Mouse (Mus musculus): ENCODE measurements around the gene Tm6sf2.
"Not testable (repeated sequence)": the region's sequence is repeated elsewhere in the genome, so short reads cannot be mapped to it uniquely, and the experiment has no call there.

The Tm6sf2 gene

DNA sequence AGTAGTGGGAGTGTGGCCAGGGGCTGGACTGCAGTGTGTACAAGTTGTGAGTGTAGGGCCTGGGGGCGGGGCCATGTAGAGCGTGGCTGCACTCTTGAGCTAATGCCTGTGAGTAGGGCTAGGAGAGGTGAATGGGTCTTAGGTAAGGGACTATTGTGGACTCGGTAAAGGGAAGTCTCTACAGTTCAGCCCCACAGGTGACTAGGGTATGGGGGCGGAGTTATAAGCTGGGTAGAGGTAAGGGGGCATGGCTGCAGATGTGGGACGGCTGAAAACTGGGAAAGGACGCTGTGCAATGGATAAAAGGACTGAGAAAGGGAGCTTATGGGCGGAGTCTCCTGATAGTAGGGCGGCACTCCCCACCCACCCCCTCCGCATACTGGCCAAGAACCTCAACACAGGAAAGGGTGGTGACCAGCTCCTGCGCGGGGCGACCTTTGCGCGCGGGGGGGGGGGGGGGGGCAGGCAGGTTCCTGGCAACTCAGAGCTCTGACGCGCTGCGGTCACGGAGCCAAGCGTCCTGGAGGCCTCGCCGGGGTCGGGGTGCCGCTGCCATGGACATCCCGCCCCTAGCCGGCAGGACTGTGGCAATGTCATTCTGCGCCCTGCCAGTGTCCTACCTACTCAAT is at the start of gene Tm6sf2:
Gene Tm6sf2 (plus strand): TSS at position 484 of the 629 bp plus-strand sequence.
- no peak for DNase-seq (ENCODE audit: low read depth, low spot score)

- no peak for DNase-seq (ENCODE audit: low read depth, low spot score)
Measured at GRCm38 (mm10) chr8:70023596-70023995, 49.1 kb upstream of the Tm6sf2 start.

DNA sequence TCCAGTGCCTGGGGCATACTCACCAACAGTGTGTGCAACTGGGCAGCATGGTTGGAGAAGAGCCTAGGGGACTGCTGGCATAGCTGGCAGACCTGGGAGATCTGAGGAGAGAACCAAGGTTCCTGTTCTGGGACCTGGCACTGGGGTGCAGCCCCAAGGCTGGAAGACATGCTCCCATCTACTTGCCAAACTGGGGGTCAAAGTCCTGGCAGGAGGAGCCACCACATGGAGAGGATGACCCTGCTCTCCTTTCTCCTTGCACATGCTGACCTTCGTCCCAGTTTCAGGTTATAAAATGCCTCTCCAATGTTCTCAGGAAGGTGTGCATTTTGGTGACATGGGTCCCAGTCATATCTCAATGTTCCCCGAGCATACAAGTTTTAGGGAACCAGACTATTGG is 46.6 kb upstream of the Tm6sf2 start:
- DNase-seq (ENCODE audit: low read depth, low spot score) = no peak

DNA sequence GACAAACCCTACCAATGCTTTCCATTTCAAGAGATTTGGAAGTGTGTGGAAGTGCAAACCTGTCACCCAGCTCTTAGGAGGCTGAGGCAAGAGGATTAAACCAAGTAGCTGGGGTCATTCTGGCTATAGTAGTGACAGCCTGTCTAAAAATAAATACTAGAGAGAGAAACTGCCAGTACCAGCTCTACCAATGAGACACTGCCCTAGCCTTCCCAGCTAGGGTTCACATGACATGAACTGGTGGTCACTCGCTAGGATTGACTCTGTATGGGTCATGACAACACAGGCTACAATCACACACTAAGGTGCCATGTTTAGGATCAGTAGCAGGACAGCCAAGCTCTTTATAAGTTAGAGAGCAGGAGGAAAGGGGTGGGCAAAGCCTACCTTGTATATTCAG is 42.5 kb upstream of the Tm6sf2 start:
- no peak for DNase-seq (ENCODE audit: low read depth, low spot score)

GRCm38 (mm10) chr8:70037994-70038393 is 34.7 kb upstream of the Tm6sf2 start:
- DNase-seq (ENCODE audit: low read depth, low spot score) = no peak

DNA sequence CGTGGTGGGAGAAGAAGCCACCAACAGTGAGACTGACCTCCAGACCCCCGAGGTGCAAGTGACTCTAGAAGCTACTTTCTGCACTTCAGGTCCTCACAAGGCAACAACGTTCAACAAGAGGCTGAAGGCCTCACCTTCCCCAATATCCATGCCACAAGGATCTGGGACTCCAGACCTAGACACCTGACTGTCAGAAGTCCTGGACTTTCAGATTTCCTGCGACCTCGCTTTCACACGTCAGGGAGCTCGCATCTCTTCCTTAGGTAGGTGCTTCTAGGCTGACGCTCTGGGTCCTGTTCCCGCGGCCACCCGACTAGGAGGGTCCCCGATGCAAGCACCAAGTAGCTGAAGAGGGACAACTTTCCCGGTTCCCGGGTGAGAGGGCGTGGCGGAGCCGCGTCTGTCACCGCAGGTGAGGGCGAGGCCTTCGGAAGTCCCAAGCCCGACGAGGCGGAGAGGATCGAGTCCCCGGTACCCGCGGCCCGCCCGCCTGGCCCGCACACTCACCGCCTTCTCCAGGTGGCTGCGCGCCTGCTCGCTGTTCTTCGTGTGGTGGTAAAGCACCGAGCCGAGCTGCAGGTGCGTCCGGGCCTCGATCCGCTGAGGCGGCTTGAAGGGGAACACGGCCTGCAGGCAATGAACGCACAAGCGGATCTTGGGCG is 30.7 kb upstream of the Tm6sf2 start:
- no peak for DNase-seq (ENCODE audit: low read depth, low spot score)

DNA sequence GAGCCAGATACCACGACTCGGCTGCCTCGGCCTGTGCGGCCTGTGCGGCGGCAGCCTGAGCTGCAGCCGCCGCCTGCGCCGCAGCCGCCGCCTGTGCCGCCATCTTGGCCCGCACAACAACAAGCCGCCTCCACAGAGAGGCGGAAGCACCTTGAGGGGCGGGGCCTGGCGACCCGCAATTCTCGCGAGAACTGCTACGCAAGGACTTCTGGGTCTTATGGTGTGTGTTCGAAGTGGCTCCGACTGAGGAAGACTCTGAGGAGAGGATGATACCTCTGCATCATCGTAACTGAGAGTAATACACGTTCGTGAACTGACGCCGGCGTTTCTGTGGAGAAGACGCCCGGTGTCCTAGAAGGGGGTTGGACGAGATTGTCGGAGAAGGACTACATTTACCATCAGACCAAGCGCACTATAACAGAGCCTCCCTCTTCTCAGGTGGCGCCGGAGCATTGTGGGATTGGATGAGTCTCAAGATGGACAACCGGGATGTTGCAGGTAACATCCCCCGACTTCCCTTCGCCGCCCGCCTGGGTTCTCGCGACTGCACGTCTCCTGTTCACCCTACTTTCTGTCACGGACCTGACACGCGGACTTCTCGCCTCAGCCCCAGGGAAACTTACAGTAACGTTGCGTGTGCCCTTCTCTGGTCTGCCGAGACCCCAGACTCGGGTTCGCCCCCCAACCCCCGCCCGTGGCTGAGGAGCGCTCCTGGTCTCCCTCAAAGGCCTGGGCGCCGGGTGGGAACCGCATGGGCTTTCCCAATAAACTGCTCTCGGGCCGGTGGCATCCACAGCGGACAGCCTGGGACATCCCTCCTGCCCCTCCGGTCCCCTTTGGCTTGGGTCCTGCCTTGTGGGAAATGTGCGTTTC is 29.9 kb upstream of the Tm6sf2 start, which contains the start of the genes Mau2 and Sugp1:
Gene Mau2 (minus strand): TSS at position 152 of the 873 bp plus-strand sequence.
Gene Sugp1 (plus strand): TSS at position 231 of the 873 bp plus-strand sequence.
- DNase-seq (ENCODE audit: low read depth, low spot score) = peak; percentile 98

GRCm38 (mm10) chr8:70043996-70044395 is 28.7 kb upstream of the Tm6sf2 start:
- DNase-seq (ENCODE audit: low read depth, low spot score) = no peak

DNA sequence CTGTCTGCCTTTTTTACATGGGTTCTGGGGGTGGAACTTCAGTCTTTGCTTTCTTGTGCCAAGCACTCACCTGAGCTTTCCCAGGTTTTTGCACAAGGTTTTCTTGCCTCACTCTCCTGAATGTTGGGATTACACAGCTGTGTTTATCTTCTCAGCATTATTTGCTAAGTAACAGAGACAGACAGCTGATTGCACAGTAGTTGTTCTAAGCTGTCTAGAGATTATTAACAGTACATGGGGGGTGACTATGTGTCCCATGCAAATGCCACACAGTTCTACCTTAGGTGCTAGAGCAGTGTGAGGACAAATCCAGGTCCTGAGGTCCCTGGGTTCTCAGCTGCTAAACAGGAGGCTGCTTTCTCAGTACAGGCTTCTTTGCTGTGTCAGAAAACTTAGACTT is 23.1 kb upstream of the Tm6sf2 start:
- no peak for DNase-seq (ENCODE audit: low read depth, low spot score)

DNA sequence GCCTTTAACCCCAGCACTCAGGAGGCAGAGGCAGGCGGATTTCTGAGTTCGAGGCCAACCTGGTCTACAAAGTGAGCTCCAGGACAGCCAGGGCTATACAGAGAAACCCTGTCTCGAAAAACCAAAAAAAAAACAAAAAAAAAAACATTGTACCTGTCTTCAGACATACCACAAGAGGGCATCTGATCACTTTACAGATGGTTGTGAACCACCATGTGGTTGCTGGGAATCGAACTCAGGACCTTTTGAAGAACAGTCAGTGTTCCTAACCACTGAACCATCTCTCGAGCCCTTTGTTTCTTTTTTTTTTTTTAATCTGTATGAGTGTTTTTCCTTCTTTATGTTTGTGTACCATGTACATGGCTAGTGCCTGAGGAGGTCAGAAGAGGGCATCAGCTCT is 22.3 kb upstream of the Tm6sf2 start:
- DNase-seq (ENCODE audit: low read depth, low spot score) = not testable (repeated sequence)

- no peak for DNase-seq (ENCODE audit: low read depth, low spot score)
Measured at GRCm38 (mm10) chr8:70057721-70058120, 15.0 kb upstream of the Tm6sf2 start.

- no peak for DNase-seq (ENCODE audit: low read depth, low spot score)
Measured at GRCm38 (mm10) chr8:70071836-70072440, 786 bp upstream of the Tm6sf2 start.

GRCm38 (mm10) chr8:70073120-70073519 is 396 bp downstream of the Tm6sf2 start:
- no peak for DNase-seq (ENCODE audit: low read depth, low spot score)

DNA sequence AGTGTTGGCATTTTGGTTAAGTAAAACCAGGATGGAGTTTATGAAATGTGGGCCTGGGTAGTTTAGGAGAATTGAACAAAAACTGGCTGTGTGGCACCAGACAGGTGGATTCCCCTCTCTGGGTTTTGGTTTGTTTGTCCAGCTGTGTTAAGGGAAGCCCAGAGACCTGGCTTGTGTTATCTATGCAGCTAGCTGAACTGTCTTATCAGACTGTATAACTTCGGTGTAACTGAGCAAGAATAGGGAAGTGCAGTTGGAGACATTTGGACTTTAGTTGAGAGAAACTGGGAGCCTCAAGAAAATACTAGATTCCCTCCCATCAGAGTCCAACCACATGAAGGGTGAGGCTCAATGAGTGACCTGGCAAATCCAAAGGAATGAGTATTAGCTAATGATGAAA is 958 bp downstream of the Tm6sf2 start:
- no peak for DNase-seq (ENCODE audit: low read depth, low spot score)

- DNase-seq (ENCODE audit: low read depth, low spot score) = no peak
Measured at GRCm38 (mm10) chr8:70081976-70082375, 9.3 kb downstream of the Tm6sf2 start.

- peak; percentile 74 for DNase-seq (ENCODE audit: low read depth, low spot score)
Measured at GRCm38 (mm10) chr8:70083285-70083684, 10.6 kb downstream of the Tm6sf2 start, which contains the start of gene Hapln4. TSS of gene Hapln4 (plus strand) at chr8:70083457.

DNA sequence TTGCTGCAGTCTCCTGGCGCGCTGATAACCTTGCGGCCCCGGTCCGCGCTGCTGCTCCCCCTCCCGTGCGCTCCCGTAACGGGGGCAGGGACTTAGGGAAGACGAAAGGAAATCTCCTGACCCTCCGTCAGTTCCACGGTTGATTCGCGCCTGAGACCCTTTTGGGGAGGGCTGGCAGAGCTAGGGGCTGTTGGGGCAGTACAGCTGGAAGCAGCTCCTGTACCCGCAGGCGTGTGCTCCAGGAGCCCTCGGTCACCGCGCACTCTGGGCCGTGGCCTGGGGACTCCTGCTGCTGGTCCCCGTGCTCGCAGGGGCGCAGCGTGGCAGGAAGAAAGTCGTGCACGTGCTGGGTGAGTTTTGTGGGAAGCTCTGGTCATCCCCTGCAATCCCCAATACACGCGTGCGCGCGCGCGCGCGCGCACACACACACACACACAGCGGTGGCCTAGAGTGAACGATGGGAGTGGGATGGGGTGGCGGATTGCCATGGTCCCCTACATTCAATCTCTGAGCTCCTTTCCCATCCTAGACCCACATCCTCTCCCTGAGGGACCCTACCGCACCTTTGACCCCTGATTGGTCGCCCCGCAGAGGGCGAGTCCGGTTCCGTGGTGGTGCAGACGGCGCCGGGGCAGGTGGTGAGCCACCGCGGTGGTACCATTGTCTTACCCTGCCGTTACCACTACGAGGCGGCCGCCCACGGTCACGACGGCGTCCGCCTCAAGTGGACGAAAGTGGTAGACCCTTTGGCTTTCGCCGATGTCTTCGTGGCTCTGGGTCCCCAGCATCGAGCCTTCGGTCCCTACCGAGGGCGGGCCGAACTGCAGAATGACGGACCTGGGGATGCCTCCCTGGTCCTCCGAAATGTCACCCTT is 11.7 kb downstream of the Tm6sf2 start:
- DNase-seq (ENCODE audit: low read depth, low spot score) = peak; percentile 47

GRCm38 (mm10) chr8:70086151-70086550 is 13.4 kb downstream of the Tm6sf2 start:
- DNase-seq (ENCODE audit: low read depth, low spot score) = no peak

DNA sequence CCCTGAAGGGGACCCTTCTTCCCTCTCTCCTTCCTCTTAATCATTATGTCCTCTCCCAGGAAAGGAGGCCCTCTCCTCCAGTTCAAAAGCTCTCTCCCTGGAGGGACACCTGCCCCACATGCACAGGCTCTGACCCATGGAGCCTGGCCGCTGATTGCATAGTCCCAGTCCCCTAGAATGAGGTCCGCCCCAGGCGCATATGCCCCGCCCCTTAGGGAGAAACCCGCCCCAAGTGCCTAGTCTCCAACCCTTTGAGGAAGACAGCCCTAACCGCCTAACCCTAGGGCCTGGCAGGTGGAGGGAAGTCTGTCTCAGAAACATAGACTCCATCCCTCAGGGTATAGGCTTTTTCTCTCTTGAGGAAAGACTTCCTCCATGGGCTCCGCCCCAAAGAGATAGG is 14.5 kb downstream of the Tm6sf2 start:
- DNase-seq (ENCODE audit: low read depth, low spot score) = no peak

- DNase-seq (ENCODE audit: low read depth, low spot score) = peak; percentile 63
Measured at GRCm38 (mm10) chr8:70087836-70088650, 15.3 kb downstream of the Tm6sf2 start.
